Mouse (Mus musculus) liver, embryonic 14.5 days (tissue): ENCODE measurements around the gene Rpl41. TPM values are rescaled to one million over a fixed set of nuclear protein-coding genes. Genes with fewer than 3 reads are reported as not detected.

Source experiments
- ATAC-seq: fragments of 200-750 bp; cut with Nextera tagmentation; 2 replicates; pipeline ENCODE4 v1.8.0; 2017; ENCODE audit warnings: moderate number of reproducible peaks, mild to moderate bottlenecking, moderate library complexity; ENCODE audit not compliant: insufficient read depth
- DNase-seq, 3 experiments: peaks; one replicate each; pipeline ENCODE4 v3.0.0-alpha.2; 2012 to 2013; ENCODE audit warnings: low read depth in 3 of 3, low spot score in 3 of 3
- H3K27ac ChIP-seq: fragments of 300-500 bp; sonication (generic); 2 replicates; pipeline ENCODE4 v1.5.1; 2014; ENCODE audit warnings: moderate library complexity, mild to moderate bottlenecking, control low read depth, inconsistent platforms
- H3K27me3 ChIP-seq: fragments of 300-500 bp; sonication (generic); 2 replicates; pipeline ENCODE4 v1.6.1; 2014; ENCODE audit warnings: mild to moderate bottlenecking, low read length, moderate library complexity; ENCODE audit not compliant: control insufficient read depth, insufficient read depth
- H3K36me3 ChIP-seq: fragments of 300-500 bp; sonication (generic); replicated peaks from 2 replicates; pipeline ENCODE4 v1.6.1; 2014; ENCODE audit warnings: low read depth; ENCODE audit not compliant: control insufficient read depth, insufficient read depth
- H3K4me1 ChIP-seq, 2 experiments: fragments of 200-500 bp in 1 of 2; fragments of 300-500 bp in 1 of 2; sonication (generic) in 1 of 2; replicated peaks; 2 replicates each; pipeline ENCODE4 v1.6.1; 2012 to 2014; ENCODE audit warnings: antibody characterized with exemption in 1 of 2, inconsistent platforms in 1 of 2, low read length in 1 of 2; ENCODE audit not compliant: control insufficient read depth in 2 of 2, insufficient read depth in 2 of 2
- H3K4me2 ChIP-seq: fragments of 300-500 bp; sonication (generic); 2 replicates; pipeline ENCODE4 v1.6.1; 2014; ENCODE audit warnings: low read depth, mild to moderate bottlenecking, control low read depth, moderate library complexity
- H3K4me3 ChIP-seq, 2 experiments: fragments of 200-500 bp in 1 of 2; fragments of 300-500 bp in 1 of 2; sonication (generic) in 1 of 2; 2 replicates each; pipeline ENCODE4 v1.5.1; 2012 to 2014; ENCODE audit warnings: low read depth in 2 of 2, low read length in 2 of 2, mild to moderate bottlenecking in 2 of 2, control low read depth in 1 of 2, inconsistent platforms in 1 of 2, moderate library complexity in 1 of 2; ENCODE audit not compliant: insufficient read depth in 1 of 2
- H3K9ac ChIP-seq: fragments of 300-500 bp; sonication (generic); replicated peaks from 2 replicates; pipeline ENCODE4 v1.6.1; 2014; ENCODE audit warnings: mild to moderate bottlenecking, control low read depth, moderate library complexity
- H3K9me3 ChIP-seq: fragments of 300-500 bp; sonication (generic); 2 replicates; pipeline ENCODE4 v1.6.1; 2016; ENCODE audit warnings: low read length, mixed read lengths; ENCODE audit not compliant: control insufficient read depth
- CTCF ChIP-seq: IDR thresholded peaks from 2 replicates; pipeline ENCODE4 v1.5.1; 2016; ENCODE audit warnings: antibody characterized with exemption, low read depth, control low read depth
- EP300 ChIP-seq: IDR thresholded peaks from 2 replicates; pipeline ENCODE4 v1.6.1; 2016; ENCODE audit warnings: antibody characterized with exemption, low read depth
- WGBS: fragments of 180-500 bp; shearing (Covaris S2); extraction: QIAGEN DNeasy Blood & Tissue Kit; methylation state at CpG from one replicate; pipeline ENCODE4 v1.1.7; 2014; ENCODE audit not compliant: insufficient replicate concordance; 5-methylcytosine and 5-hydroxymethylcytosine counted together
- polyA plus RNA-seq, 2 experiments: library from polyadenylated mRNA; depleted of rRNA in 1 of 2; stranded (reverse) in 1 of 2; unstranded in 1 of 2; fragments of >200 nt; fragmentation: Nextera tagmentation in 1 of 2; extraction: Ambion mirVana in 1 of 2; gene quantifications; 2 replicates each; pipeline versions ENCODE4 v1.2.1 to v1.2.3; 2012 to 2014

Gene Rpl41
- polyA plus RNA-seq, 2 experiments: 2,546 to 3,454 TPM

DNA sequence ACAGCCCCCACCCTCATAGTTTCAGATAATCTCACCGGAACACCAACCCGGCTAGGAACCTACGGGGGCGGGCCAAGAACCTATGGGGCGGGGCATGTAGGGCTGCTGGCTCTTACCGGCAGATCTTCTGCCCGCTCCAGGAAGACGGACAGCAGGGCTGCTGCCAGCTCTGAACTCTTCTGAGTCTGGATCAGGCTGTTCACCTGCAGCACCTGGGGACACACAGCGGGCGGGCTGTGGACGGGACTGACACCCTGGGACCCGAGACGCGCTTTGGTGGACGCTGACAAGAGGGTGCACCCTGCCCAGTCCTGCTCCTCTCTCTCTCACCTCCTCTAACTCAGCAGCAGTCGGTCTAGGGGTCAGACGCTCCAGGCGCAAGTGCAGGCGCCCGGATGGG is 33.1 kb downstream of the Rpl41 start:
- H3K4me3 ChIP-seq: no peak overlapping the region
- TF ChIP-seq CTCF: no peak
- WGBS: 70% methylated on average over 20 of the region's 20 CpGs
- no peaks in the 10 kb centered on the region for H3K9me3 ChIP-seq
- no peak overlapping the region for H3K9ac ChIP-seq
- H3K27me3 ChIP-seq: no peaks in the 10 kb centered on the region
- DNase-seq: no peak
- H3K4me2 ChIP-seq: no peak overlapping the region
- peak; percentile 16; the same call in 1 of the 2 replicates for ATAC-seq
- peaks cover 3 to 22% of the 10 kb centered on the region in 2 experiments; a peak in 3 of 4 replicates for H3K4me1 ChIP-seq
- peaks cover 4% of the 10 kb centered on the region; the same call in 1 of the 2 replicates for H3K36me3 ChIP-seq
- no peak overlapping the region for H3K27ac ChIP-seq

- Histone ChIP-seq H3K27ac (no peak overlapping the region), H3K9me3 (no peaks in the 10 kb centered on the region), H3K4me2 (no peak overlapping the region), H3K9ac (no peak overlapping the region), H3K4me3 (no peak overlapping the region), H3K36me3 (peaks cover 4% of the 10 kb centered on the region; the same call in 1 of the 2 replicates), H3K4me1 (peaks cover 3 to 27% of the 10 kb centered on the region in 2 experiments; a peak in 3 of 4 replicates), H3K27me3 (no peaks in the 10 kb centered on the region)
- 57% methylated on average over 4 of the region's 4 CpGs for WGBS
- TF ChIP-seq EP300 (no peak), CTCF (no peak)
- ATAC-seq: no peak
- DNase-seq: no peak
Measured at GRCm38 (mm10) chr10:128515044-128515443, 34.1 kb downstream of the Rpl41 start.

DNA sequence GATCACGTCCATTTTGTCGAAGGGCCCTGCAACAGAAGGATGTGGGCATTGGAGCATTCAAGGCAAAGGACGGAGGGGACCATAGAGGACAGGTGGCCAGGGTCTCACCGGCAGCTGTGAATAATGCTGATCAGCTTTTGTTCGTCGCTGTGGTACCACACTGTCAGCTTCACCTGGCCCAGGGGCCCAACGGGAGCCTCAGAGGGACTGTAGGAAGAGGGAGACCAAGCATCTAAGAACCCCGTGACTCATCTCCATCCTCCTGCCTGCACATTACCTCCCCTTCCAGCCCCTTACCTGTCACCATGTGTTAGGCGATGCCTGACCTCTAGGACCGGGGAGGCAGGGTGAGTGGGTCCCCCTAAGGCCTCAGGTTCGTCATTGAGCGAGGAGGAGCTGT is 37.3 kb downstream of the Rpl41 start:
- Histone ChIP-seq H3K4me2 (no peak overlapping the region), H3K4me3 (no peak overlapping the region), H3K9me3 (no peaks in the 10 kb centered on the region), H3K27ac (no peak overlapping the region), H3K36me3 (no peaks in the 10 kb centered on the region; the same call in 1 of the 2 replicates), H3K9ac (no peak overlapping the region), H3K4me1 (peaks cover 3 to 21% of the 10 kb centered on the region in 2 experiments; a peak in 3 of 4 replicates), H3K27me3 (no peaks in the 10 kb centered on the region)
- ATAC-seq (no peak), DNase-seq (no peak)
- TF ChIP-seq EP300 (no peak), CTCF (no peak)
- WGBS: 86% methylated on average over 12 of the region's 12 CpGs

GRCm38 (mm10) chr10:128511189-128511588 is 37.9 kb downstream of the Rpl41 start:
- no peaks in the 10 kb centered on the region; the same call in 1 of the 2 replicates for H3K36me3 ChIP-seq
- H3K9me3 ChIP-seq: no peaks in the 10 kb centered on the region
- H3K9ac ChIP-seq: no peak overlapping the region
- DNase-seq (no peak), ATAC-seq (peak; percentile 37; the same call in 1 of the 2 replicates)
- no peak overlapping the region for H3K27ac ChIP-seq
- no peak overlapping the region for H3K4me3 ChIP-seq
- peaks cover 3 to 15% of the 10 kb centered on the region in 2 experiments; a peak in 3 of 4 replicates for H3K4me1 ChIP-seq
- 66% methylated on average over 9 of the region's 9 CpGs for WGBS
- H3K4me2 ChIP-seq: no peak overlapping the region
- no peak for TF ChIP-seq CTCF
- no peak for TF ChIP-seq EP300
- no peaks in the 10 kb centered on the region for H3K27me3 ChIP-seq

DNA sequence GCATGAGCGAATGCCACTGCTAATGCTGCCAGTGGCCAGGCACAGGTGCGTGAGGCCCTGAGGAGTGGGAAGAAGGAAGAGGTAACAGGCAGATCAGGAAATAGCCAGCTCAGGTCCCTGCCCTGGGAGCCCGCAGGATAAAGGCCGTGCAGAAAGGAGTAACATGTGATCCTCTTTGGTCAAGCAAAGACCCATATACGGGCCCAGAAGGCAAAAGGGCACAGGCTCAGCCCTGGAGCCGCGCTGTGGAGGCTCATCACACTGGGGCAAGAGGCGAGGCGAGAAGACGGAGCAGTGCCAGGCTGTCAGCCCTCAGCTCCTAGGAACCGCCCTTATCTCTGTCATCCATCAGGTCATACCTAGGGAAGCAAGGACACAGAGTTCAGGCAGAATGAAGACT is 38.8 kb downstream of the Rpl41 start:
- H3K4me2 ChIP-seq: no peak overlapping the region
- WGBS: 87% methylated on average over 11 of the region's 11 CpGs
- TF ChIP-seq EP300 (no peak), CTCF (no peak)
- DNase-seq: no peak
- ATAC-seq: no peak
- no peaks in the 10 kb centered on the region for H3K9me3 ChIP-seq
- peaks cover 3 to 13% of the 10 kb centered on the region in 2 experiments for H3K4me1 ChIP-seq
- no peaks in the 10 kb centered on the region for H3K27me3 ChIP-seq
- no peaks in the 10 kb centered on the region; the same call in 1 of the 2 replicates for H3K36me3 ChIP-seq
- no peak overlapping the region for H3K4me3 ChIP-seq
- H3K9ac ChIP-seq: no peak overlapping the region
- no peak overlapping the region for H3K27ac ChIP-seq
